Mouse (Mus musculus) embryonic facial prominence, embryonic 14.5 days (tissue): ENCODE measurements around the gene Llgl2. TPM values are rescaled to one million over a fixed set of nuclear protein-coding genes. Genes with fewer than 3 reads are reported as not detected.

Source experiments
- ATAC-seq: fragments of 200-750 bp; cut with Nextera tagmentation; 2 replicates; pipeline ENCODE4 v1.8.0; 2017; ENCODE audit warnings: low read depth, moderate number of reproducible peaks, moderate TSS enrichment
- DNase-seq: peaks from one replicate; pipeline ENCODE4 v3.0.0-alpha.2; 2015; ENCODE audit warnings: low spot score
- H3K27ac ChIP-seq: fragments of 300-500 bp; sonication (generic); replicated peaks from 2 replicates; pipeline ENCODE4 v1.5.1; 2014; ENCODE audit warnings: low read depth, mild to moderate bottlenecking, low read length, moderate library complexity
- H3K27me3 ChIP-seq: fragments of 300-500 bp; sonication (generic); replicated peaks from 2 replicates; pipeline ENCODE4 v1.6.1; 2014; ENCODE audit warnings: low read length; ENCODE audit not compliant: control insufficient read depth, insufficient read depth
- H3K36me3 ChIP-seq: fragments of 300-500 bp; sonication (generic); 2 replicates; pipeline ENCODE4 v1.6.1; 2014; ENCODE audit warnings: low read length, mixed read lengths; ENCODE audit not compliant: control insufficient read depth, insufficient read depth
- H3K4me1 ChIP-seq: fragments of 300-500 bp; sonication (generic); 2 replicates; pipeline ENCODE4 v1.6.1; 2014; ENCODE audit warnings: antibody characterized with exemption, low read length; ENCODE audit not compliant: control insufficient read depth, insufficient read depth
- H3K4me2 ChIP-seq: fragments of 300-500 bp; sonication (generic); 2 replicates; pipeline ENCODE4 v1.6.1; 2014; ENCODE audit warnings: low read depth, mild to moderate bottlenecking, low read length, moderate library complexity, mixed read lengths
- H3K4me3 ChIP-seq: fragments of 300-500 bp; sonication (generic); 2 replicates; pipeline ENCODE4 v1.5.1; 2014; ENCODE audit warnings: low read depth, mild to moderate bottlenecking, low read length
- H3K9ac ChIP-seq: fragments of 300-500 bp; sonication (generic); 2 replicates; pipeline ENCODE4 v1.6.1; 2014; ENCODE audit warnings: low read depth, mild to moderate bottlenecking, low read length, moderate library complexity, mixed read lengths
- H3K9me3 ChIP-seq: fragments of 300-500 bp; sonication (generic); 2 replicates; pipeline ENCODE4 v1.6.1; 2016; ENCODE audit warnings: low read length; ENCODE audit not compliant: control insufficient read depth
- WGBS: fragments of 180-500 bp; shearing (Covaris S2); extraction: QIAGEN DNeasy Blood & Tissue Kit; methylation state at CpG from one replicate; pipeline ENCODE4 v1.1.7; 2014; 5-methylcytosine and 5-hydroxymethylcytosine counted together
- polyA plus RNA-seq: library from polyadenylated mRNA; unstranded; fragments of >200 nt; fragmentation: Nextera tagmentation; extraction: Ambion mirVana; gene quantifications from 2 replicates; pipeline ENCODE4 v1.2.1, GENCODE M21; 2014

Gene Llgl2
- polyA plus RNA-seq, 1 experiment from 2014 or later, result 11.9 TPM

DNA sequence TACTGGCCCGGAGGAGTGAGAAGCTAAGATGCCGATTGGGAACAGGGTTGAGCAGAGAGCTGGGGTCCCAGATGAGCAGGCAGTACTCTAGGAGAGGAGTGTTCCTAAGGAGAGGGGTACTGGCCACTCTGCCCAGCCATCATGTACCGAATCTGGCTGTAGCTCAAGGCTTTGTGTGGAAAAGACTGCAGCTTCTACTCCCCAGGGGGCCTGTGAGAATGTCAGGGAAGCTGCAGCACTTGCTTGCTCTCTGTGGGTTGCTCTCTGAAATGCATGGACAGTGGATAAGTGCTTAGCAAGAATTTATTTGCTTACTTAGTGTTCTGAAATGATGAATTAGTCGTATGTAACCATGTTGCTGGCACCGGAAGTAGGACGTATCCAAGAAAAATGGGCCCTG is 37.4 kb upstream of the Llgl2 start:
- no peak overlapping the region for H3K27ac ChIP-seq
- H3K36me3 ChIP-seq, result peaks cover 42% of the 10 kb centered on the region
- no peak overlapping the region for H3K9ac ChIP-seq
- no peaks in the 10 kb centered on the region for H3K27me3 ChIP-seq
- ATAC-seq (no peak), DNase-seq (no peak)
- H3K4me3 ChIP-seq, result no peak overlapping the region
- no peaks in the 10 kb centered on the region for H3K9me3 ChIP-seq
- WGBS, result 60% methylated on average over 6 of the region's 6 CpGs
- H3K4me1 ChIP-seq, result no peaks in the 10 kb centered on the region
- H3K4me2 ChIP-seq, result no peak overlapping the region

DNA sequence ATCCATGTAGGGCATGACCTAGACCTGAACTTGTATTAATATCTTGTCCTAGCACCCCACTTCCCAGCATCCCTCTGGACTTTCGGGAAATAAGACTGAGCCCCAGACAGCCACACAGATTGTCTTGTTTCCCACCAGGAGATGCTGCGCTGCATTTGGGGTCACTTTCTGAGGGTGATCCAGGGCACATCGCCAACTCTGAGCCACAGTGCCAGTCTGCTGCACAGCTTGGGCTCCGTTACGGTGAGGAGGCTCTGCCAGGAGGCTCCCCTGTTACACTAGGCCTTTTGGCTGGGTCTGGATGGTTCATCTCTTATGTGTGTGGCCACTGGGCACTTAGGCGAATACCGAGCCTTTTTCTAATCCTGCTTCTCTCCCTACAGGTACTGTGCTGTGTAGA is 34.1 kb upstream of the Llgl2 start:
- ATAC-seq (no peak), DNase-seq (no peak)
- Histone ChIP-seq H3K9ac (no peak overlapping the region), H3K4me1 (no peaks in the 10 kb centered on the region), H3K36me3 (peaks cover 75% of the 10 kb centered on the region), H3K27ac (no peak overlapping the region), H3K27me3 (no peaks in the 10 kb centered on the region), H3K9me3 (no peaks in the 10 kb centered on the region), H3K4me2 (no peak overlapping the region), H3K4me3 (no peak overlapping the region)
- WGBS, result 97% methylated on average over 7 of the region's 7 CpGs

- ATAC-seq (no peak), DNase-seq (no peak)
- H3K4me2 ChIP-seq, result no peak overlapping the region
- no peaks in the 10 kb centered on the region for H3K9me3 ChIP-seq
- peaks cover 87% of the 10 kb centered on the region for H3K36me3 ChIP-seq
- 92% methylated on average over 16 of the region's 16 CpGs for WGBS
- H3K9ac ChIP-seq, result no peak overlapping the region
- H3K27ac ChIP-seq, result no peak overlapping the region
- no peaks in the 10 kb centered on the region for H3K27me3 ChIP-seq
- no peak overlapping the region for H3K4me3 ChIP-seq
- H3K4me1 ChIP-seq, result no peaks in the 10 kb centered on the region
Observed at GRCm38 (mm10) chr11:115791919-115792318, 31.9 kb upstream of the Llgl2 start.

DNA sequence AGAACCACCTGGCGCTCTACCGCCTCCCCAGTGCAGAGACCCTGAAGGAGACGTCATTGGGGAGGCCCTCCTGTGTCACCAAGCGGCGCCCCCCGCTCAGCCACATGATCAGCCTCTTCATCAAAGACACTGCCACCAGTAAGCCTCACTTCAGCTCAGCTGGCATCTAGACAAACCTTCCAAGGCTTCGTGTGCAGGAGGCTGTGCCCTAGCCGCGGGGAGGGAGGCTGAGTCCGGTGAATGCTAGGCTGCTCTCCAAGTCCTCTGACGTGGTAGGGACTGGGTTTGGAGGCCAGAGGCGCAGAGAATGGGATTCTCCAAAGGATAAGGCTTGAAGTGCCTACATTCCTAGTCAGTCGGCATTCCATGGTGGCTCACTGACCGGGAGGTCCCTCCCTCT is 31.5 kb upstream of the Llgl2 start:
- H3K36me3 ChIP-seq, result peaks cover 89% of the 10 kb centered on the region
- ATAC-seq, result no peak
- H3K9me3 ChIP-seq, result no peaks in the 10 kb centered on the region
- H3K4me1 ChIP-seq, result no peaks in the 10 kb centered on the region
- no peak overlapping the region for H3K27ac ChIP-seq
- no peak overlapping the region for H3K4me2 ChIP-seq
- no peaks in the 10 kb centered on the region for H3K27me3 ChIP-seq
- WGBS, result 86% methylated on average over 12 of the region's 14 CpGs
- H3K9ac ChIP-seq, result no peak overlapping the region
- H3K4me3 ChIP-seq, result no peak overlapping the region
- no peak for DNase-seq

DNA sequence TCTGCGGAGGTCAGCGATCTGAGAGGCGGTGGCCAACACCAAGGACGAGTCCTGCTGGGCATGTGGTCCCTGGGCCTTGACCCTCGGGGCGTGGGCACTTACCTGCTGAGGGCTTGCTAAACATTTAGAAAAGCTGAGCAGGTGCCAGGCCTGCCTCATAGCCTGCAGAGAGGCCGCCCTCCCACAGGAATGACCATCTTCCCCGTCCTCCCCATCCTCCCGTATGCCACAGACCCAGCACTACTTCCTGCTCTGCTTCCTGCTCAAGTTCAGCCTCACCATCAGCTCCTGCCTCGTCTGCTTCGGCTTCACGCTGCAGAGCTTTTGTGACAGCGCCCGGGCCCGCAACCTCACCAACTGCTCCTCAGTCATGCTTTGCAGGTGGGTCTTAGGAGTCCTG is 27.0 kb upstream of the Llgl2 start:
- Histone ChIP-seq H3K9ac (no peak overlapping the region), H3K9me3 (no peaks in the 10 kb centered on the region), H3K4me3 (no peak overlapping the region), H3K36me3 (peaks cover 100% of the 10 kb centered on the region), H3K4me2 (no peak overlapping the region), H3K4me1 (no peaks in the 10 kb centered on the region), H3K27ac (no peak overlapping the region), H3K27me3 (no peaks in the 10 kb centered on the region)
- ATAC-seq (no peak), DNase-seq (no peak)
- WGBS, result 83% methylated on average over 14 of the region's 15 CpGs

DNA sequence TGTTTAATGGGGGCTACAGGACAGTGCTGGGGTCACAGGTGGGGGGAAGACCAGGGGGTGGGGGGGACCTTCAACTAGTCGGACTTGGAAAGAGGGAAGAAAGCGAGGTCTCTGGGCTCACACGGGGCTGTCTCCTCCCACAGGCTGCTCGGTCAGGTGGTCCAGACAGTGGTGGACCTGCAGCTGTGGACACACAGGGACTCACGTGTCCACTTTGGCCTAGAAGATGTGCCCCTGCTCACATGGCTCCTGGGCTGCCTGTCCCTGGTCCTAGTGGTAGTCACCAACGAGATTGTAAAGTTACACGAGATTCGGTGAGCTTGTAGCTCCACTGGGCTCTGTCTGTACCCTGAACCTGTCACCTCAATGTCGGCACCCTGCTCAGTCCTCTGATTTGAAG is 26.2 kb upstream of the Llgl2 start:
- 79% methylated on average over 9 of the region's 9 CpGs for WGBS
- no peak overlapping the region for H3K4me3 ChIP-seq
- no peaks in the 10 kb centered on the region for H3K9me3 ChIP-seq
- DNase-seq (no peak), ATAC-seq (no peak)
- H3K4me1 ChIP-seq, result no peaks in the 10 kb centered on the region
- peaks cover 100% of the 10 kb centered on the region for H3K36me3 ChIP-seq
- H3K27me3 ChIP-seq, result no peaks in the 10 kb centered on the region
- H3K27ac ChIP-seq, result no peak overlapping the region
- no peak overlapping the region for H3K9ac ChIP-seq
- no peak overlapping the region for H3K4me2 ChIP-seq

- no peaks in the 10 kb centered on the region for H3K27me3 ChIP-seq
- H3K36me3 ChIP-seq, result peaks cover 97% of the 10 kb centered on the region
- no peak overlapping the region for H3K9ac ChIP-seq
- H3K4me3 ChIP-seq, result no peak overlapping the region
- no peaks in the 10 kb centered on the region for H3K9me3 ChIP-seq
- H3K4me1 ChIP-seq, result no peaks in the 10 kb centered on the region
- WGBS, result 90% methylated on average over 18 of the region's 18 CpGs
- ATAC-seq, result no peak
- H3K4me2 ChIP-seq, result no peak overlapping the region
- H3K27ac ChIP-seq, result no peak overlapping the region
- DNase-seq, result no peak
Observed at GRCm38 (mm10) chr11:115800981-115801380, 22.9 kb upstream of the Llgl2 start.

DNA sequence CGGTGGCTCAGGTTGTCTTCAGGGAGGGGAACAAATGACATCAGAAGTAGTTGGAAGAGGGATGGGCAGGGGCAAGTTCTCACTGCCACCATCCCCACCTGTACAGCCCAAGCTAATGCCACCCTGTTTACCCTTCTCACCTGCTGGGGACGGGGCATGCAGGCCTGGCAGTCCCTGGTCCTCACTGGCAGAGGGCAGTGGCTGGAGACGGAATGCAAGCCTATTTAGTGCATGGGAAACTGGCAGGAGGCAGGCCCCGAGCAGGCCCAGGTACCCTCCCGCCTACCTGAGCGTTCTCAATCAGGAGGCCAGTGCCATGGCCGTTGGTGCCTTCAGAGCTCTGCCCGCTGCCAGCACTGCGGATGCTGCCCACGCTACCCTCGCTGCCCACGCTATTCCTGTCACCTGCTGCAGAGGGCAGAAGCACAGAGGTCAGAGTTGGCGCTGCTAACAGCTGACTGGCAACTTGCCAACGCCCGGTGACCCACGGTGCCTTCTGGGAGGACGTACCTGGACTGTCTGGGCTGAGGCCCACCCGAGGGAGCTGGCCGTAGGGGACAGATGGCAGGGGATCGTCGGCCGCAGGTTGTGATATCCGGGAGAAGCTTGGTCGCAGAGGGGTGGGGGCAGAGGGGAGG is 20.7 kb upstream of the Llgl2 start:
- ATAC-seq (no peak), DNase-seq (no peak)
- H3K4me1 ChIP-seq, result peaks cover 5% of the 10 kb centered on the region; the same call in 1 of the 2 replicates
- WGBS, result 94% methylated on average over 24 of the region's 24 CpGs
- no peak overlapping the region for H3K4me2 ChIP-seq
- H3K27me3 ChIP-seq, result no peaks in the 10 kb centered on the region
- H3K27ac ChIP-seq, result no peak overlapping the region
- H3K36me3 ChIP-seq, result peaks cover 90% of the 10 kb centered on the region
- H3K9ac ChIP-seq, result no peak overlapping the region
- no peaks in the 10 kb centered on the region for H3K9me3 ChIP-seq
- no peak overlapping the region for H3K4me3 ChIP-seq

GRCm38 (mm10) chr11:115805005-115805404 is 18.8 kb upstream of the Llgl2 start:
- ATAC-seq (no peak), DNase-seq (no peak)
- Histone ChIP-seq H3K9ac (no peak overlapping the region), H3K9me3 (no peaks in the 10 kb centered on the region), H3K4me2 (no peak overlapping the region), H3K36me3 (peaks cover 71% of the 10 kb centered on the region), H3K27ac (no peak overlapping the region), H3K27me3 (no peaks in the 10 kb centered on the region), H3K4me3 (no peak overlapping the region), H3K4me1 (peaks cover 23% of the 10 kb centered on the region)
- 98% methylated on average over 6 of the region's 7 CpGs for WGBS
